Mouse (Mus musculus) liver, postnatal 0 days (tissue): Measurements from ENCODE around the gene Kdm1b. TPM values are rescaled to one million over a fixed set of nuclear protein-coding genes. Genes with fewer than 3 reads are reported as not detected.

Experiments used
- ATAC-seq: fragments of 200-750 bp; cut with Nextera tagmentation; 2 replicates; pipeline ENCODE4 v1.8.0; 2017; ENCODE audit warnings: mild to moderate bottlenecking, moderate library complexity
- DNase-seq: peaks from one replicate; pipeline ENCODE4 v3.0.0-alpha.2; 2016
- H3K27ac ChIP-seq: fragments of 300-500 bp; sonication (generic); 2 replicates; pipeline ENCODE4 v1.5.1; 2014; ENCODE audit warnings: antibody characterized with exemption, moderate library complexity, mild to moderate bottlenecking, low read depth
- H3K27me3 ChIP-seq: fragments of 300-500 bp; sonication (generic); 2 replicates; pipeline ENCODE4 v1.6.1; 2014; ENCODE audit warnings: low read length, control low read depth, mixed read lengths; ENCODE audit not compliant: insufficient read depth
- H3K36me3 ChIP-seq: fragments of 300-500 bp; sonication (generic); replicated peaks from 2 replicates; pipeline ENCODE4 v1.6.1; 2014; ENCODE audit warnings: mild to moderate bottlenecking, control low read depth, low read length, moderate library complexity, mixed read lengths; ENCODE audit not compliant: insufficient read depth
- H3K4me1 ChIP-seq: fragments of 300-500 bp; sonication (generic); 2 replicates; pipeline ENCODE4 v1.6.1; 2014; ENCODE audit warnings: antibody characterized with exemption, mild to moderate bottlenecking, control low read depth; ENCODE audit not compliant: insufficient read depth
- H3K4me2 ChIP-seq: fragments of 300-500 bp; sonication (generic); 2 replicates; pipeline ENCODE4 v1.6.1; 2014; ENCODE audit warnings: low read depth, mild to moderate bottlenecking, low read length, moderate library complexity, mixed read lengths
- H3K4me3 ChIP-seq: fragments of 300-500 bp; sonication (generic); 2 replicates; pipeline ENCODE4 v1.5.1; 2014; ENCODE audit warnings: low read depth, low read length
- H3K9ac ChIP-seq: fragments of 300-500 bp; sonication (generic); replicated peaks from 2 replicates; pipeline ENCODE4 v1.6.1; 2014; ENCODE audit warnings: mild to moderate bottlenecking, moderate library complexity
- H3K9me3 ChIP-seq: fragments of 300-500 bp; sonication (generic); 2 replicates; pipeline ENCODE4 v1.6.1; 2016; ENCODE audit warnings: mild to moderate bottlenecking, control low read depth, low read length, mixed read lengths
- CTCF ChIP-seq: sonication (generic); IDR thresholded peaks from 2 replicates; pipeline ENCODE4 v1.5.1; 2016; ENCODE audit warnings: antibody characterized with exemption, low read depth
- EP300 ChIP-seq: IDR thresholded peaks from 2 replicates; pipeline ENCODE4 v1.6.1; 2016; ENCODE audit warnings: antibody characterized with exemption, low read depth, mild to moderate bottlenecking
- WGBS: fragments of 180-500 bp; shearing (Covaris S2); extraction: QIAGEN DNeasy Blood & Tissue Kit; methylation state at CpG from one replicate; pipeline ENCODE4 v1.1.7; 2014; ENCODE audit not compliant: insufficient replicate concordance; 5-methylcytosine and 5-hydroxymethylcytosine counted together
- polyA plus RNA-seq: library from polyadenylated mRNA; unstranded; fragments of >200 nt; fragmentation: Nextera tagmentation; extraction: Ambion mirVana; gene quantifications from 2 replicates; pipeline ENCODE4 v1.2.1, GENCODE M21; 2015

Gene Kdm1b
- polyA plus RNA-seq, 1 experiment from 2014 or later, result 4.6 TPM

GRCm38 (mm10) chr13:47109239-47109638 is 65.9 kb downstream of the Kdm1b start:
- TF ChIP-seq CTCF, result no peak
- peak; percentile 92 for TF ChIP-seq EP300
- DNase-seq, result peak; percentile 54
- Histone ChIP-seq H3K27ac (peak overlapping the region; percentile 73), H3K9me3 (no peaks in the 10 kb centered on the region), H3K4me2 (peak overlapping the region; percentile 59), H3K27me3 (no peaks in the 10 kb centered on the region), H3K4me1 (peaks cover 44% of the 10 kb centered on the region), H3K4me3 (no peak overlapping the region), H3K36me3 (no peaks in the 10 kb centered on the region), H3K9ac (0 out of 2 replicates have a peak overlapping the region, but pooled peaks have one; percentile 42)
- peak; percentile 46 for ATAC-seq
- 45% methylated on average over 2 of the region's 2 CpGs for WGBS

DNA sequence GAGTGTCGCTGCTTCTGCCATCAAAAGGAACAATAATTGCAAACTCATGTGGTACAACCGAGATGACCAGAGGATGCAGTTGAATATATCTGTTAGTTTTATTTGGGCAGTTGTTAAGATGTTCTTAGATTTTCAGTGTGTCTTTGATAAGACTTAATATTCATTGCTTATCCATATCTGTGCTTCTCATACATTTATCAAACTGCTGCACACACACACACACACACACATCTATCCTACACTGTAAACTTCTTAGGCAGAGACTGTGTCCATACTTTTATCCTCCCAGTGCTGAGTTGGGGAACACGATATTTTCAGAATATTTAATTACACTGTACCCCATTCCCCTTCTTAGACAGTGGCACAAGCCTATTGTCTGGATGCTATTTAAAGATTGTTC is 67.9 kb downstream of the Kdm1b start:
- Histone ChIP-seq H3K27me3 (no peaks in the 10 kb centered on the region), H3K4me1 (peaks cover 43% of the 10 kb centered on the region), H3K27ac (peak overlapping the region; percentile 73), H3K9me3 (no peaks in the 10 kb centered on the region), H3K9ac (no peak overlapping the region), H3K36me3 (no peaks in the 10 kb centered on the region), H3K4me3 (no peak overlapping the region), H3K4me2 (peak overlapping the region; percentile 57)
- DNase-seq (no peak), ATAC-seq (no peak)
- 52% methylated on average over 3 of the region's 3 CpGs for WGBS
- TF ChIP-seq EP300, result peak; percentile 94
- TF ChIP-seq CTCF, result no peak

GRCm38 (mm10) chr13:47112056-47112455 is 68.8 kb downstream of the Kdm1b start:
- Histone ChIP-seq H3K36me3 (no peaks in the 10 kb centered on the region), H3K27me3 (no peaks in the 10 kb centered on the region), H3K4me1 (peaks cover 43% of the 10 kb centered on the region), H3K9ac (0 out of 2 replicates have a peak overlapping the region, but pooled peaks have one; percentile 26), H3K9me3 (no peaks in the 10 kb centered on the region), H3K4me3 (no peak overlapping the region), H3K4me2 (peak overlapping the region; percentile 57), H3K27ac (peak overlapping the region; percentile 73)
- WGBS, result 80% methylated on average over 3 of the region's 3 CpGs
- DNase-seq (no peak), ATAC-seq (no peak)
- no peak for TF ChIP-seq CTCF

- Histone ChIP-seq H3K9ac (no peak overlapping the region; the same call in 1 of the 2 replicates), H3K4me2 (peak overlapping the region; percentile 57), H3K36me3 (no peaks in the 10 kb centered on the region), H3K27me3 (no peaks in the 10 kb centered on the region), H3K4me1 (peaks cover 36% of the 10 kb centered on the region), H3K27ac (peak overlapping the region; percentile 73), H3K9me3 (no peaks in the 10 kb centered on the region), H3K4me3 (no peak overlapping the region)
- peak; percentile 26; the same call in 1 of the 2 replicates for TF ChIP-seq CTCF
- peak; percentile 78 for TF ChIP-seq EP300
- WGBS, result 38% methylated on average over 3 of the region's 3 CpGs
- peak; percentile 59 for DNase-seq
- peak; percentile 86 for ATAC-seq
These were observed 69.6 kb downstream of the Kdm1b start for GRCm38 (mm10) chr13:47112924-47113323.

DNA sequence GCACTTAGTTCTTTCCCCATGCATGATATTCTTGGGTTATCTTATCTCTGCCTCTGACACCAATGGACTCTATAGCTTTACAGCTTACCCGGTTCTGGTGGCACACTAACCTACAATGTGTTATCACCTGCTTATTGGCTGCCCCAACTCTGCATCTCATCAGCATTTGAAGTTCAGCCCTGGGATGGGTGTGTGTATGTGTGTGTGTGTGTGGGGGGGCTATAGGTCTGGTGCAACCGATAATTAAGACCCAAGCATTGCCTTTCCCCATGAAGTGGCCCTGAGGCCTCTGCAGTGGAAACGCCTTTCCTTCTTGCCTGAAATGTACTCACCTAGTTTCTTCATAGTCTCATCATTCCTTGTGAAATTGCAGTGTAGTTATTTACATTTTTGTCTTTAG is 72.7 kb downstream of the Kdm1b start:
- H3K4me2 ChIP-seq, result no peak overlapping the region
- no peaks in the 10 kb centered on the region for H3K36me3 ChIP-seq
- H3K9me3 ChIP-seq, result no peaks in the 10 kb centered on the region
- H3K4me3 ChIP-seq, result no peak overlapping the region
- WGBS, result 67% methylated on average over 3 of the region's 3 CpGs
- no peak for DNase-seq
- TF ChIP-seq CTCF (no peak), EP300 (no peak)
- no peaks in the 10 kb centered on the region for H3K27me3 ChIP-seq
- peaks cover 19% of the 10 kb centered on the region for H3K4me1 ChIP-seq
- H3K27ac ChIP-seq, result no peak overlapping the region
- no peak overlapping the region for H3K9ac ChIP-seq
- ATAC-seq, result no peak

DNA sequence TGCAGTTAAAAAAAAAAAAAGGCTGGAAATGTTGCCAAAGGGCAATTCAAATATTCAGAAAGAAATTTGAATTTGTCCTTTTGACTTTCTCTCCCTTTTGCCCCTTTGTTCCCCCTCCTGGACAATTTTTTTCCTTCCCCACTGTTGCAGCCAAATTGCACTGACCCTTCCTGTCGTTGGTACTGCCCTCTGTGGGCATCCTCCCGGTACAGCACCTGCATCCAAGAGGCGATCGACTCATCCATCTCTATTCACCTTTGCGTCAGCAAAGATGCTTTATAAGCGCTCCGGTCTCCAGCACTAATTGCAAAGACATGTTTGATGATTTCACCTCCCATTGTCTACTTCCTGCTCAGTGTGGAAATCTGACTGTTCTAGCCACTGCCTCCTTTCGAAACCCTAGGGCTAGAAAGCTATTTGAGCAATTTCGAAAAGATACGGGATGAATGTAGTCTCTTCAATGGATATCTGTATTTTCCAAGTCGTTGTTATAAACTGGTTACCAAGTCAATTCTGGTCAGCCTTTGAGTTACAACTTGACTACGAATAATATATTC is 78.1 kb downstream of the Kdm1b start:
- no peaks in the 10 kb centered on the region for H3K36me3 ChIP-seq
- H3K27ac ChIP-seq, result no peak overlapping the region
- H3K27me3 ChIP-seq, result peaks cover 25% of the 10 kb centered on the region
- ATAC-seq, result no peak
- peak; percentile 59 for TF ChIP-seq CTCF
- no peak for TF ChIP-seq EP300
- no peak overlapping the region for H3K4me3 ChIP-seq
- H3K4me1 ChIP-seq, result peaks cover 5% of the 10 kb centered on the region
- H3K9ac ChIP-seq, result no peak overlapping the region
- DNase-seq, result no peak
- H3K4me2 ChIP-seq, result peak overlapping the region; percentile 84
- no peaks in the 10 kb centered on the region for H3K9me3 ChIP-seq
- WGBS, result 41% methylated on average over 12 of the region's 12 CpGs
